In the genomic region with DNA sequence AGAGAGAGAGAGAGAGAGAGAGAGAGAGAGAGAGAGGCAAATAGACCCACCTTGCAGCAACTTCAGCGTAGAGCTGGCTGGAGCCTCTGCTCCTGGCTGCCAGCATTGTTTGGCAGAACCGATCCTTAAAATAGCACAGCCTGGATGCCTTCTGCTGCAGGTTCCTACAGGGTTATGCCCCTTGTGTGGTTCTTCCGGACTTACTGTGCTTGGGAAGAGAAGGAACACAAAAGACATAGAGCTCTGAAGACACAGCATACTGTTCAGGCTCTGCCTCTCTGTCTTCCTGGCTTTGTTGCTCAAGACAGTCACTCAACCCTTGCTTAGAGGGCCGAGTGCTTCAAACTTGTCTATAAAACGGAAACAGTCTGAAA, we compare ENCODE assay signal across 13 mouse cellular contexts.
A peak's percentile ranks its signal among the peaks of the same experiment; 100 is the strongest.
DNase-seq lines count a peak whose midpoint lies in the region; ATAC-seq and TF ChIP-seq lines count a peak whose summit lies in the region.
"Had no signal": no experiment of that assay in that cellular context is flagged by ENCODE, and none has a peak within 500 bp of the region (broad histone marks: within the 10 kb centered on the region; RNA-seq: fewer than 3 reads in every experiment).

No protein-coding gene starts in this region.

- H3K36me3 ChIP-seq in intestine, embryonic 14.5 days (ENCODE audit: control insufficient read depth, insufficient read depth, low read length): no peaks in the 10 kb centered on the region
- no peaks in the 10 kb centered on the region for H3K36me3 ChIP-seq in intestine, postnatal 0 days (ENCODE audit: control insufficient read depth, insufficient read depth)
- no peaks in the 10 kb centered on the region for H3K36me3 ChIP-seq in heart, adult 2 months (ENCODE audit: control insufficient read depth, insufficient read depth, low read length)
- H3K36me3 ChIP-seq: hindbrain, embryonic 15.5 days had no signal

- H3K9me3 ChIP-seq in intestine, embryonic 14.5 days (ENCODE audit: control insufficient read depth, low read length): no peaks in the 10 kb centered on the region
- no peaks in the 10 kb centered on the region for H3K9me3 ChIP-seq in intestine, postnatal 0 days (ENCODE audit: control insufficient read depth)
- H3K9me3 ChIP-seq: hindbrain, embryonic 15.5 days had no signal

- no peak for TF ChIP-seq CTCF in intestine, postnatal 0 days (IDR thresholded peaks at IDR 0.05; ENCODE audit: low read depth)
- TF ChIP-seq CTCF in cerebellum, adult 2 months (IDR thresholded peaks at IDR 0.05; ENCODE audit: borderline replicate concordance, insufficient read depth, low read depth, low read length): no peak
- no peak for TF ChIP-seq CTCF in heart, adult 2 months (IDR thresholded peaks at IDR 0.05)

- no peaks in the 10 kb centered on the region for H3K4me1 ChIP-seq in intestine, embryonic 14.5 days (replicated peaks; ENCODE audit: control insufficient read depth, insufficient read depth, low read length)
- no peaks in the 10 kb centered on the region for H3K4me1 ChIP-seq in intestine, postnatal 0 days (replicated peaks; ENCODE audit: control insufficient read depth, insufficient read depth, low read length)
- H3K4me1 ChIP-seq in cerebellum, adult 2 months (ENCODE audit: control insufficient read depth, insufficient read depth, low read length): peaks cover 12% of the 10 kb centered on the region; the same call in 1 of the 2 replicates
- peaks cover 3% of the 10 kb centered on the region; the same call in 1 of the 2 replicates for H3K4me1 ChIP-seq in heart, adult 2 months (ENCODE audit: control insufficient read depth, insufficient read depth, low read length)
- H3K4me1 ChIP-seq: hindbrain, embryonic 15.5 days; megakaryocyte, embryonic 14.5 days had no signal

- intact Hi-C loops in heart, adult 2 months (cut with DNase I): loop anchor here (5.0 kb wide), 1 partner anchor 48 kb away; no protein-coding TSS in a partner anchor
- intact Hi-C loops in heart, postnatal 10 days (cut with DNase I): no loop called here

- DNase-seq in intestine, embryonic 14.5 days (ENCODE audit: low spot score): peak; percentile 48
- DNase-seq in cerebellum, adult 2 months: peak; percentile 74 to 86
- DNase-seq in heart, adult 2 months: peak; percentile 28 to 57
- DNase-seq in heart, postnatal 10 days: peak; percentile 62 to 68
- DNase-seq in liver: no peak
- no peak for DNase-seq in spleen, postnatal 10 days (ENCODE audit: low spot score in 2 of 2)
- DNase-seq: gastrocnemius, postnatal 25 days; left cerebral cortex, postnatal 4 days; thymus, postnatal 25 days had no signal

- no peak overlapping the region for H3K27ac ChIP-seq in intestine, embryonic 14.5 days (ENCODE audit: low read depth)
- no peak overlapping the region for H3K27ac ChIP-seq in intestine, postnatal 0 days (ENCODE audit: low read depth, low read length)
- peak overlapping the region; percentile 15; the same call in 1 of the 2 replicates for H3K27ac ChIP-seq in cerebellum, adult 2 months (ENCODE audit: insufficient read depth, low read length)
- peak overlapping the region; percentile 73 for H3K27ac ChIP-seq in heart, adult 2 months
- H3K27ac ChIP-seq: hindbrain, embryonic 15.5 days; liver, embryonic 14.5 days had no signal

- H3K27me3 ChIP-seq in intestine, embryonic 14.5 days (replicated peaks; ENCODE audit: control insufficient read depth, insufficient read depth, low read length): no peaks in the 10 kb centered on the region
- H3K27me3 ChIP-seq in intestine, postnatal 0 days (replicated peaks; ENCODE audit: control insufficient read depth, insufficient read depth, low read length): no peaks in the 10 kb centered on the region
- H3K27me3 ChIP-seq in cerebellum, adult 2 months (ENCODE audit: control insufficient read depth, insufficient read depth, low read length): no peaks in the 10 kb centered on the region
- H3K27me3 ChIP-seq in heart, adult 2 months (ENCODE audit: control insufficient read depth, insufficient read depth, low read length): no peaks in the 10 kb centered on the region
- H3K27me3 ChIP-seq: hindbrain, embryonic 15.5 days; megakaryocyte, embryonic 14.5 days had no signal

- no peak overlapping the region for H3K4me3 ChIP-seq in intestine, embryonic 14.5 days (ENCODE audit: low read depth, low read length)
- H3K4me3 ChIP-seq in intestine, postnatal 0 days (ENCODE audit: low read depth, low read length): no peak overlapping the region
- no peak overlapping the region for H3K4me3 ChIP-seq in cerebellum, adult 2 months (replicated peaks; ENCODE audit: insufficient read depth, low read depth, low read length)
- H3K4me3 ChIP-seq in heart, adult 2 months: no peak overlapping the region
- H3K4me3 ChIP-seq: hindbrain, embryonic 15.5 days; megakaryocyte, embryonic 14.5 days had no signal

- TF ChIP-seq POLR2A in cerebellum, adult 2 months (IDR thresholded peaks at IDR 0.05; ENCODE audit: borderline replicate concordance, insufficient read depth, low read length): no peak
- TF ChIP-seq POLR2A in heart, adult 2 months (IDR thresholded peaks at IDR 0.05; ENCODE audit: insufficient read depth, low read depth, low read length): no peak

- ATAC-seq in intestine, embryonic 14.5 days (replicated peaks; ENCODE audit: low FRiP score, low TSS enrichment, low read depth): no peak
- no peak for ATAC-seq in intestine, postnatal 0 days

- TF ChIP-seq EP300 in heart, adult 2 months (IDR thresholded peaks at IDR 0.05; ENCODE audit: insufficient read depth, low read depth, low read length): no peak

- no peak overlapping the region for H3K4me2 ChIP-seq in intestine, embryonic 14.5 days (ENCODE audit: low read length)
- no peak overlapping the region for H3K4me2 ChIP-seq in intestine, postnatal 0 days (replicated peaks; ENCODE audit: low read depth)
- H3K4me2 ChIP-seq: hindbrain, embryonic 15.5 days had no signal

- H3K9ac ChIP-seq in intestine, embryonic 14.5 days (ENCODE audit: low read length): no peak overlapping the region
- no peak overlapping the region for H3K9ac ChIP-seq in intestine, postnatal 0 days (ENCODE audit: low read depth, low read length)
- H3K9ac ChIP-seq in heart, adult 2 months (ENCODE audit: low read depth, low read length): no peak overlapping the region
- H3K9ac ChIP-seq: hindbrain, embryonic 15.5 days; liver, embryonic 14.5 days had no signal

- 70% methylated on average over 5 of the region's 5 CpGs for WGBS in intestine, embryonic 14.5 days
- WGBS in intestine, postnatal 0 days: 64% methylated on average over 5 of the region's 5 CpGs
- 17% methylated on average over 5 of the region's 5 CpGs for WGBS in cerebellum, adult 2 months
- WGBS in heart, adult 2 months: 16% methylated on average over 5 of the region's 5 CpGs

- H3K79me2 ChIP-seq in heart, adult 2 months (replicated peaks; ENCODE audit: control insufficient read depth, insufficient read depth, low read length): no peaks in the 10 kb centered on the region

Comparison
In these comparisons a context has a peak if more than half of its experiments do, and no peak if none do; other contexts are left out.
1. DNase-seq: peak in intestine, embryonic 14.5 days (single experiment), cerebellum, adult 2 months (2 of 2), heart, adult 2 months (2 of 2) and heart, postnatal 10 days (2 of 2); none in liver (single experiment) and spleen, postnatal 10 days (0 of 2).
2. H3K27ac ChIP-seq: peak in cerebellum, adult 2 months (single experiment) and heart, adult 2 months (single experiment); none in intestine, embryonic 14.5 days (single experiment) and intestine, postnatal 0 days (single experiment).